Mouse (Mus musculus) forebrain, embryonic 11.5 days (tissue): Measurements from ENCODE around the gene Spata25. TPM values are rescaled to one million over a fixed set of nuclear protein-coding genes. Genes with fewer than 3 reads are reported as not detected.

Experiments used
- ATAC-seq: fragments of 200-750 bp; cut with Nextera tagmentation; replicated peaks from 2 replicates; pipeline ENCODE4 v1.8.0; 2017; ENCODE audit warnings: moderate TSS enrichment; ENCODE audit not compliant: low FRiP score
- DNase-seq: peaks from one replicate; pipeline ENCODE4 v3.0.0-alpha.2; 2017; ENCODE audit warnings: low spot score
- H3K27ac ChIP-seq: fragments of 300-500 bp; sonication (generic); 2 replicates; pipeline ENCODE4 v1.5.1; 2014; ENCODE audit warnings: low read depth, low read length
- H3K27me3 ChIP-seq: fragments of 300-500 bp; sonication (generic); 2 replicates; pipeline ENCODE4 v1.6.1; 2014; ENCODE audit warnings: mild to moderate bottlenecking, low read length, mixed read lengths; ENCODE audit not compliant: control insufficient read depth, insufficient read depth
- H3K36me3 ChIP-seq: fragments of 300-500 bp; sonication (generic); 2 replicates; pipeline ENCODE4 v1.6.1; 2014; ENCODE audit warnings: mild to moderate bottlenecking, low read length, moderate library complexity, mixed read lengths; ENCODE audit not compliant: control insufficient read depth, insufficient read depth
- H3K4me1 ChIP-seq: fragments of 300-500 bp; sonication (generic); replicated peaks from 2 replicates; pipeline ENCODE4 v1.6.1; 2014; ENCODE audit warnings: low read length, mixed read lengths; ENCODE audit not compliant: control insufficient read depth, insufficient read depth
- H3K4me2 ChIP-seq: fragments of 300-500 bp; sonication (generic); 2 replicates; pipeline ENCODE4 v1.6.1; 2014; ENCODE audit warnings: low read depth, mild to moderate bottlenecking, low read length, moderate library complexity, mixed read lengths; ENCODE audit not compliant: severe bottlenecking
- H3K4me3 ChIP-seq: fragments of 300-500 bp; sonication (generic); 2 replicates; pipeline ENCODE4 v1.5.1; 2014; ENCODE audit warnings: low read depth, low read length
- H3K9ac ChIP-seq: fragments of 300-500 bp; sonication (generic); 2 replicates; pipeline ENCODE4 v1.6.1; 2014; ENCODE audit warnings: low read length
- H3K9me3 ChIP-seq: fragments of 300-500 bp; sonication (generic); 2 replicates; pipeline ENCODE4 v1.6.1; 2016; ENCODE audit warnings: low read length, mixed read lengths; ENCODE audit not compliant: control insufficient read depth
- WGBS: fragments of 180-500 bp; shearing (Covaris S2); extraction: QIAGEN DNeasy Blood & Tissue Kit; methylation state at CpG from one replicate; pipeline ENCODE4 v1.1.7; 2014; 5-methylcytosine and 5-hydroxymethylcytosine counted together
- polyA plus RNA-seq: library from polyadenylated mRNA; unstranded; fragments of >200 nt; fragmentation: Nextera tagmentation; extraction: Ambion mirVana; gene quantifications from 2 replicates; pipeline ENCODE4 v1.2.1, GENCODE M21; 2014

Spata25 gene
- polyA plus RNA-seq, 1 experiment from 2014 or later = not detected

DNA sequence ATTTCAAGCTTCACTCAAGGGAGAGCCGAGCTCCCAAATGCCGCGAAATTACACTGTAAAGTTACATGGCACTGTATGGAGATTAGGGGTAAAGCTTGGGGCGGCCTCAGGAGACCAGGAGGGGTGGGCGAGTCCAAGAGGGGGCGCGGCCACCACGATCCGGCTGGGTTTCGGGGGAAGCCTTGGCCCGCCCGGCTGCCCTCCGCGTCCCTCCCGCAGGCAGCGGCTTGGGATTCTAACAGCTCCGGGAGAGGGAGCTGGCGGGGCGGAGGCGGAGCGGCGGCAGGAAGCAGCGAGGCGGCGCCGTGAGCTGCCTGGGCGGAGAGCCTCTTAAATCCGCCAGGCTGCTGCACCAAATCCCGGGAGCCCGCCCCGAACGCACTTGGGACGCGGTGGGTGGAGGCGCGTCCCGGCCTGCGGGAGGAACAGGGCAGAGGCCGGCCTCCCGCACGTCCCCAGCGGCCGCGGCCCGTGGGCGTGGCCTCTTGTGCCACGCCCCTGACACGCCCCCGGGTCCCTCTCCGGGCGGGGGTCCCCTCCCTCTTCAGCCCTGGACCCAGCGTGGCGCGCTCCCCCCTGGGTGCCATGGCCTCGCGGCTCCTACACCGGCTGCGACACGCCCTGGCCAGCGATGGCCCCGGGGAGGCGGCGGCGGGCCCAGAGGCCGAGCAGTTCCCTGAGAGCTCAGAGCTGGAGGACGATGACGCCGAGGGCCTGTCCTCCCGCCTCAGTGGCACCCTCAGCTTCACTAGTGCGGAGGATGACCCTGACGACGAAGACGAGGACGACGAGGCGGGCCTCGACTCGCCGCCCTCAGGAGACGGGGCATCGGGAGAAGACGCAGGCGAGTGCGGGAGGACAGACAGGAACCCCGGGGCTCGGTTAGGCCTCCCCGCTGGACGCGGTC, 42.6 kb downstream of the Spata25 start, which contains the start of gene Snx21:
Snx21 (plus strand) TSS at position 343 of the 907 bp plus-strand sequence.
- H3K27ac ChIP-seq = peak within 1 kb of the TSS; percentile 32; the same call in 1 of the 2 replicates

DNA sequence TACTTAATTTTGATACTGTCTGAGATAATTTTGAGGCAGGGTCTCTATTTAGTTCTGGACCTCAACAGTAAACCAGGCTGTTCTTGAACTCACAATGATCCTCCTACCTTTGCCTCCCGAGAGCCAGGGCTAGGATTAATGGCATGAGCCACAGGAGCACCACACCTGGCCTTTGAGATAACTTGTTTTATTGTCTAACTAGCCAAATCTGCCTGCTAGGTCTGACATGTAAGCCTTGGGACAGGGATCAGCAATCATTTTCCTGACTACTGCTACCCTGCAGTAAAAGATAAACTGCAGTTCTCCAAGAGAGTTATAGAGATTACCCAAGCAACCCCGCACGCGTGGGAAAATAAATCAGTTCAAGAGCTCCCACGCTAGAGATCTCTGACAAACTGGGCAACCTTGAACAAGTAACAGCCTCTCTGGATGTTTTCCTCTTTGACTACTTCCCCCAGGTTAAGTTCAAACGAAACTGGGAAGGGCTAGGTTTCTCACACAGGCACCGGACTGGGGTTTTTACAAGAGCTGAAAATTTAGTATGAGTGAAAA, 43.4 kb downstream of the Spata25 start:
- peaks cover 6% of the 10 kb centered on the region; the same call in 1 of the 2 replicates for H3K4me1 ChIP-seq
- DNase-seq (no peak), ATAC-seq (no peak)
- no peaks in the 10 kb centered on the region for H3K27me3 ChIP-seq
- peak overlapping the region; percentile 78 for H3K9ac ChIP-seq
- H3K4me2 ChIP-seq = peak overlapping the region; percentile 93
- H3K9me3 ChIP-seq = no peaks in the 10 kb centered on the region
- WGBS = 22% methylated on average over 7 of the region's 7 CpGs
- H3K27ac ChIP-seq = no peak overlapping the region
- H3K4me3 ChIP-seq = peak overlapping the region; percentile 60
- no peaks in the 10 kb centered on the region for H3K36me3 ChIP-seq

More for the DNA sequence above, 42.6 kb downstream of the Spata25 start, which contains the start of gene Snx21:
- Histone ChIP-seq H3K36me3 (no peaks in the 10 kb centered on the region), H3K4me1 (peaks cover 6% of the 10 kb centered on the region; the same call in 1 of the 2 replicates), H3K27me3 (no peaks in the 10 kb centered on the region), H3K9me3 (no peaks in the 10 kb centered on the region), H3K9ac (peak within 1 kb of the TSS; percentile 78), H3K4me2 (peak within 1 kb of the TSS; percentile 93), H3K4me3 (peak within 1 kb of the TSS; percentile 60)
- DNase-seq (peak; percentile 92), ATAC-seq (peak; percentile 91)
- under 1% methylated on average over 76 of the region's 89 CpGs for whole genome bisulfite sequencing

- H3K9me3 ChIP-seq = no peaks in the 10 kb centered on the region
- H3K36me3 ChIP-seq = no peaks in the 10 kb centered on the region
- H3K9ac ChIP-seq = no peak overlapping the region
- H3K4me3 ChIP-seq = no peak overlapping the region
- no peak overlapping the region for H3K27ac ChIP-seq
- H3K27me3 ChIP-seq = no peaks in the 10 kb centered on the region
- no peak overlapping the region for H3K4me2 ChIP-seq
- WGBS = 76% methylated on average over 7 of the region's 7 CpGs
- no peak for DNase-seq
- H3K4me1 ChIP-seq = peaks cover 6% of the 10 kb centered on the region; the same call in 1 of the 2 replicates
- no peak for ATAC-seq
Measured at GRCm38 (mm10) chr2:164783926-164784581, 44.3 kb downstream of the Spata25 start.

DNA sequence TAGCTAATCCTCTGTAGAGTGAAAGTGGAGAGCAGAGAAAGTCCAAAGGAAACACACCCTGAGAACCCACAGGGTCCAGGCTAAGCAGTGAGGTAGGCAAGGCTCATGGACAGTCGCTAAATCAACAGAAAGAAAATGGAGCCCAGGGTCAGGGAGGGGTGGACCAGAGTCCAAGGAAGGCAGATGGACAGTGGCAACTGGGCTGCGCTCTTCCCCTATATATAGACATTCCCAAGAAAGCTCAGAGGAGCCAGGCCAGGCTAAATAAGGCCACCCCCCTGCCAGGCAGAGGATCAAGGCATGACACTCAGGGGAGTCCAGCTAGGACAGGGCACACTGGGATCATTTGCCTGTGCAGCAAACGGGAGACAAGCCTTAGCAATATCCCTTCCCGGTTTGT, 46.5 kb downstream of the Spata25 start:
- no peak overlapping the region for H3K9ac ChIP-seq
- no peaks in the 10 kb centered on the region for H3K36me3 ChIP-seq
- H3K4me3 ChIP-seq = no peak overlapping the region
- H3K4me1 ChIP-seq = peaks cover 6% of the 10 kb centered on the region; the same call in 1 of the 2 replicates
- no peaks in the 10 kb centered on the region for H3K9me3 ChIP-seq
- ATAC-seq = no peak
- no peak overlapping the region for H3K27ac ChIP-seq
- WGBS = 82% methylated on average over 4 of the region's 4 CpGs
- no peak for DNase-seq
- no peak overlapping the region for H3K4me2 ChIP-seq
- no peaks in the 10 kb centered on the region for H3K27me3 ChIP-seq

GRCm38 (mm10) chr2:164779481-164780086, 48.8 kb downstream of the Spata25 start, which contains the start of gene Tnnc2:
TSS of gene Tnnc2 (minus strand) at chr2:164779967.
- Histone ChIP-seq H3K4me3 (no peak within 1 kb of the TSS), H3K36me3 (no peaks in the 10 kb centered on the region), H3K4me2 (no peak within 1 kb of the TSS), H3K27ac (no peak within 1 kb of the TSS), H3K27me3 (no peaks in the 10 kb centered on the region), H3K9ac (no peak within 1 kb of the TSS), H3K4me1 (no peaks in the 10 kb centered on the region), H3K9me3 (no peaks in the 10 kb centered on the region)
- DNase-seq (no peak), ATAC-seq (no peak)
- 71% methylated on average over 8 of the region's 8 CpGs for WGBS

- Histone ChIP-seq H3K27ac (no peak overlapping the region), H3K27me3 (no peaks in the 10 kb centered on the region), H3K4me3 (no peak overlapping the region), H3K4me1 (no peaks in the 10 kb centered on the region), H3K9ac (no peak overlapping the region), H3K4me2 (no peak overlapping the region), H3K36me3 (no peaks in the 10 kb centered on the region), H3K9me3 (no peaks in the 10 kb centered on the region)
- no peak for ATAC-seq
- DNase-seq = no peak
- WGBS = 87% methylated on average over 7 of the region's 7 CpGs
Measured at GRCm38 (mm10) chr2:164778809-164779208, 49.5 kb downstream of the Spata25 start.

DNA sequence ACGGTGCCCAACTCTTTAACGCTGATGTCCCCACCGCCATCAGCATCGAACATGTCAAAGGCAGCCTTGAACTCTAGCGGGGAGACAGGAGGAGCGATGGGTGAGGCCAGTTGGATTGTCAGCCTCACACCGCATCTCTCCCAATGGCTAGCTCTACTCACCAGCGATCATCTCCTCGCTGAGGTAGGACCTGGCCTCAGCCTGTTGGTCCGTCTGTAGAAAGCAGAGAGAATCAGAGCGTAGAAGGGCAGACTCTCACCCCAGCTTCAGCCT, 50.4 kb downstream of the Spata25 start:
- H3K27me3 ChIP-seq = no peaks in the 10 kb centered on the region
- H3K4me2 ChIP-seq = no peak overlapping the region
- WGBS = 92% methylated on average over 11 of the region's 11 CpGs
- H3K36me3 ChIP-seq = no peaks in the 10 kb centered on the region
- no peaks in the 10 kb centered on the region for H3K9me3 ChIP-seq
- no peak overlapping the region for H3K4me3 ChIP-seq
- no peak overlapping the region for H3K9ac ChIP-seq
- ATAC-seq (no peak), DNase-seq (no peak)
- H3K4me1 ChIP-seq = no peaks in the 10 kb centered on the region
- no peak overlapping the region for H3K27ac ChIP-seq

GRCm38 (mm10) chr2:164777246-164778014, 50.9 kb downstream of the Spata25 start:
- DNase-seq = no peak
- Histone ChIP-seq H3K27me3 (no peaks in the 10 kb centered on the region), H3K27ac (no peak overlapping the region), H3K9me3 (no peaks in the 10 kb centered on the region), H3K36me3 (no peaks in the 10 kb centered on the region; the same call in 1 of the 2 replicates), H3K4me2 (no peak overlapping the region), H3K4me3 (no peak overlapping the region), H3K9ac (no peak overlapping the region), H3K4me1 (no peaks in the 10 kb centered on the region)
- no peak for ATAC-seq
- 83% methylated on average over 30 of the region's 30 CpGs for WGBS
